Mouse (Mus musculus) spleen, adult 2 months (tissue): ENCODE data around the gene Bahcc1.

Experiments used
- CTCF ChIP-seq: fragments of 200-500 bp; IDR thresholded peaks from 2 replicates; pipeline ENCODE4 v1.5.1; 2011; ENCODE audit warnings: mild to moderate bottlenecking, inconsistent platforms; ENCODE audit not compliant: insufficient read depth, insufficient read length, insufficient replicate concordance; ENCODE audit errors: extremely low read depth
- POLR2A ChIP-seq: fragments of 200-500 bp; IDR thresholded peaks from 2 replicates; pipeline ENCODE4 v1.6.1; 2011; ENCODE audit warnings: low read depth, low read length, inconsistent platforms

DNA sequence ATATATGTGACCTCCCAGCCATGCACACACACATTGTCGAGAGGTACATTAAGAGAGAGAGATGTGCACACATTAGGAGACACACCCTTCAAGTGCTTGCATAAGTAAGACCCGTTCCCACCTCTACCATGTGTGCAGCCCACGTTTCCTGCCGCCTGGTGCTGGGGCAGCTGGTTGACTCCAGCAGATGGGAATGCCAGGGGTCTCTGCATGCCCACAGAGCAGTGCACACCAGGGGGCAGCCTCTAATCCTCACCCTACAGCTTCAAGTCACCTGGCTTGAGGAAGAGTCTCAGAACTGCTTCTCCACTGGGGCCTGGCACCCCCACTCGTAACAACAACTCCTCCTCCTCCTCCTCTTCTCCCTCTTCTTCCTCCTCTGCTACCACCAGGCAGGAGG lies 19.7 kb downstream of the Bahcc1 start:
- TF ChIP-seq CTCF (no peak), POLR2A (no peak)
